Mouse (Mus musculus) testis, adult 2 months (tissue): ENCODE data around the gene Acp4. TPM values are rescaled to one million over a fixed set of nuclear protein-coding genes. Genes with fewer than 3 reads are reported as not detected.
"Not testable (repeated sequence)": the region's sequence is repeated elsewhere in the genome, so short reads cannot be mapped to it uniquely, and the experiment has no call there.

Source experiments
- H3K27ac ChIP-seq: fragments of 200-500 bp; 2 replicates; pipeline ENCODE4 v1.5.1; 2012; ENCODE audit warnings: low read depth, low read length; ENCODE audit not compliant: control insufficient read depth, insufficient read depth
- H3K27me3 ChIP-seq: fragments of 200-500 bp; 2 replicates; pipeline ENCODE4 v1.6.1; 2012; ENCODE audit warnings: mild to moderate bottlenecking, low read length, moderate library complexity; ENCODE audit not compliant: control insufficient read depth, insufficient read depth
- H3K36me3 ChIP-seq: fragments of 200-500 bp; 2 replicates; pipeline ENCODE4 v1.6.1; 2012; ENCODE audit warnings: mild to moderate bottlenecking, low read length; ENCODE audit not compliant: control insufficient read depth, insufficient read depth
- H3K4me1 ChIP-seq: fragments of 200-500 bp; 2 replicates; pipeline ENCODE4 v1.6.1; 2012; ENCODE audit warnings: low read length; ENCODE audit not compliant: control insufficient read depth, insufficient read depth
- H3K4me3 ChIP-seq: fragments of 200-500 bp; 2 replicates; pipeline ENCODE4 v1.5.1; 2012; ENCODE audit warnings: low read depth, mild to moderate bottlenecking, low read length, moderate library complexity, mixed read lengths; ENCODE audit not compliant: control insufficient read depth
- CTCF ChIP-seq: fragments of 200-500 bp; IDR thresholded peaks from 2 replicates; pipeline ENCODE4 v1.5.1; 2012; ENCODE audit warnings: low read depth, mild to moderate bottlenecking, inconsistent platforms, low read length, moderate library complexity; ENCODE audit not compliant: control insufficient read depth, insufficient read depth, insufficient replicate concordance
- POLR2A ChIP-seq: fragments of 200-500 bp; IDR thresholded peaks from 2 replicates; pipeline ENCODE4 v1.6.1; 2012; ENCODE audit warnings: low read depth, mild to moderate bottlenecking, inconsistent platforms, low read length, moderate library complexity; ENCODE audit not compliant: control insufficient read depth
- polyA plus RNA-seq: library from polyadenylated mRNA; depleted of rRNA; stranded (reverse); fragments of >200 nt; gene quantifications from 2 replicates; pipeline ENCODE4 v1.2.3, GENCODE M21; 2012

The Acp4 gene
- polyA plus RNA-seq, 1 experiment, result 29.1 TPM

DNA sequence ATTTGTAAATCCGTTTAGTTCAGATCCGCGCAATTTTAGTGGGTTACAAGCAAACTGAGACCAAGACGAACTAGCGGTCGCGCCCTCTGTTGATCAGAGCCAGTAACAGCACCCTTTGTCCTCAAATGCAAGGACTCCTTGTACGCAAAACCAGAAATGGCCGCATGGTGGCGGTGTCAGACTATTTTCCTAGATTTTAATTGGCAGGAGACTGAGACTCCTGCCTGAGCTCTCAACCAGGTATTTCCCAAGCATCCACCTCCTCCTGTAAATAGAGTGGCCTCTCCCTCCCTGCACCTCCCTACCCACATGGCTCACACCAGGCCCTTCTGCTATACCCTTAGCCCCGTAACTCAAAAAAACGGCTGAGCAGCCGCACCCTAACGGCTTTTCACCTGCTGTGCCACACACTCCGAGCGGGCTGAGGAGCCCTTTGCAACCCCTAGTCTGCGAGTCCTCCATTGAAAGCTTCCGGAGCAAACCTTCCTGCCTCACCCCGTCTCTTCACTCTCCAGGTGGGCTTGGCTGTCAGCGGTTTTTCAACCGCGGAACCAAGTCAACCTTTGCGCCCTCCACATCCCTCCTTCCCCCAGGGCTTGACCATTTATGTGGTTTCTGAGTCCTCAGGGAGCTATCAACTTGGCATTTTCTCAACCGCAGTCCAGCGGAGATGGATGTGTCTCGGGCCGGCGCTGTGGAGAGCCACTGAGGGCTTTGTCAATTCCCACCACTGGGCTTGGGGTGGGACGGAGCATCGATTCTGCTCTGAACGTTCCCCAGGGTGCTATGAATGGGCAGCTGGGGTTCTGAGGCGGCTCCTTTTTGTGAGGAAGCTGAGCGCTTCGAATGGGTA, 5.8 kb upstream of the Acp4 start:
- no peaks in the 10 kb centered on the region for H3K27me3 ChIP-seq
- H3K4me1 ChIP-seq, result peaks cover 9% of the 10 kb centered on the region
- H3K4me3 ChIP-seq, result peak overlapping the region; percentile 68
- H3K27ac ChIP-seq, result peak overlapping the region; percentile 15
- no peaks in the 10 kb centered on the region for H3K36me3 ChIP-seq
- peak; percentile 91 for TF ChIP-seq CTCF
- no peak for TF ChIP-seq POLR2A

DNA sequence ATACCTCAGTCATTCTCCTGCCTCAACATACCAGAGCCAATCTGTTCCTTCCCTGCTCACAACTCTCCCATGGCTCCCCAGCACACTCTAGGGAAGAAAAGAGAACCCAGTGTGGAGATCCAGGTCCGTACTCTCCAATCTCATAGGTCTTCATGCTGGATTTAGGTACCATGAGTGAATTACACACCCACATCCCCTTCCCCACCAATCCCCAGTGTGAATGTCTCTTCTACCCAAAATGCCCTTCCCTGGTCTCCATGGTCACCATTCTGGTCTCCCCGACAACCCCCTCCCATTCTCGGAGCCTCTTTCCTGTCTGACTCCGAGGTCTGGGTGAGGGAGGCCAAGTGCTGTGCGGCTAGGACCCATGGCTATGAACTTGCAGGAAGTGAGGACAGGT, 4.0 kb upstream of the Acp4 start, which contains the start of gene Gm15517:
Gene Gm15517, plus strand, starts transcription at position 301 of the 400 bp plus-strand sequence.
- H3K27me3 ChIP-seq, result no peaks in the 10 kb centered on the region

DNA sequence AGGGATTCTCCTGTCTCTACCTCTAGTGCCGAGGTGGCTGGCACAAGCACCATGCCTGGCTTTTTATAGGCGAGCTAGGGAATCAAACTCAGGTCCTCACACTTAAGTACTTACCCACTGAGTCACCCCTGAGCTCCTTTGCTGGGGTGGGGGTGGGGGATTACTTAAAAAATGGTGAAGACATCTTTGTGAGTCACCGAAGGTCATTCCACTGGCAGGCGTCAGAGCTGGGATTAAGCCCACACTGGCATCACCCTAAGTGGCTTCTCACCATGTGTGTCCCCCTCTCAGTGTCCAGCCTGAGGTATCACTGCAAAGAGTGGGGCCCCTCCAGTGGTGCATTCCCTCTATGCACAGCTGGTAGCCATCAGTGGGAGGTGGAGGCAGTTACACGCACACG, 3.2 kb upstream of the Acp4 start:
- Histone ChIP-seq H3K27ac (no peak overlapping the region), H3K4me3 (peak overlapping the region; percentile 68), H3K27me3 (no peaks in the 10 kb centered on the region), H3K4me1 (peaks cover 9% of the 10 kb centered on the region), H3K36me3 (no peaks in the 10 kb centered on the region)
- TF ChIP-seq CTCF (no peak), POLR2A (no peak)

More for the DNA sequence above, 4.0 kb upstream of the Acp4 start, which contains the start of gene Gm15517:
- peak within 1 kb of the TSS; percentile 84 for H3K4me3 ChIP-seq
- no peaks in the 10 kb centered on the region for H3K36me3 ChIP-seq
- H3K27ac ChIP-seq, result peak within 1 kb of the TSS; percentile 60
- peaks cover 9% of the 10 kb centered on the region for H3K4me1 ChIP-seq
- TF ChIP-seq CTCF, result no peak
- peak; percentile 42; the same call in 1 of the 2 replicates for TF ChIP-seq POLR2A

DNA sequence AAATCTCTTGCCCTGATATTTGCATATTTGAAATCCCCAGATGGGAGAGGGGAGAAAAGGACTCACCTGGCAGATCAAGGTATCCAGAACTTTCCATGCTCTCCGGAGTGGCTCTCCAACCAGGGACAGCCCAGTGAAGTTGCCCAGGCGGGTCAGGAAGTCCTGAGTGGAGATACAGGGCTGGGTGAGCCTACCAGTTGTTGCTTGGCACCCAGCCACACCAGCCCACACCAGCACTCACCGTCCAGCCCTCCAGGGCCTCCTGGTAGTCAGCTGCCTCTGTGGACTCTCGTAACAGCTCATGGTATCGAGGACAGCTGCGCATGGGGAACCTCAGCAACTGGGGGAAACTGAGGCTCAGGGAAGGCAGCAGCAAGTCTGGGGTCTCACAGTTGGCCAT, 2.2 kb downstream of the Acp4 start:
- H3K36me3 ChIP-seq, result no peaks in the 10 kb centered on the region
- H3K27me3 ChIP-seq, result no peaks in the 10 kb centered on the region
- H3K27ac ChIP-seq, result no peak overlapping the region
- no peak overlapping the region for H3K4me3 ChIP-seq
- 0 out of 2 replicates have a peak, but pooled peaks cover 2% of the 10 kb centered on the region for H3K4me1 ChIP-seq
- TF ChIP-seq CTCF (no peak), POLR2A (no peak)

DNA sequence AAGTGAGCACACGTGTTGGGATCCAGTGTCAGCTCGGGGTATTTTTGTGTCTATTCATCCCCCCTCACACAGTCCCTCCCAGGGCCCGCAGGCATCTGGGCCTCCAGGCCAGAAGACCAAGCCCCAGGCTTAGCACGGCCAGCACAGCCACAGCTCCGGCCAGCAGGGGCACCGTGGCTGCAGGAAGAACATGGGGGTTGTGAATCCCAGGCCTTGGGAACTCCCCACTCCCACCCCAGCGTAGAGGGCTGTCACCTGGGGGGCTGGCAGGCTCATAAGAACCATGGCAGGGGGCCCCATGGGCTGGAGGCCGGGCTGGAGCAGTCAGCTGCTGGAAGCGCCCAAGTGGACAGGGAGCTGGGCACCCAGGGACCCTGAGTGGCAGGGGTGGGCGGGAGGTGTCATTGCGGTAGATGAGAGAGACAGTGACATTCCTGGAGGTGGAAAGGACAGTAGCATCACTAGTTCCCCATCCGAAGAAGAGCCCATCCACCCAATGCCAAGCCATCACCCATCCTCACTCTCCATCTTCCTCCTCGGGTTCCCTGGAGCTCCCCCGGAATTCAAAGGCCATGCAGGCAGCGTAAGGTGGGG, 4.1 kb downstream of the Acp4 start:
- H3K27ac ChIP-seq, result no peak overlapping the region
- H3K27me3 ChIP-seq, result no peaks in the 10 kb centered on the region
- H3K36me3 ChIP-seq, result no peaks in the 10 kb centered on the region
- H3K4me3 ChIP-seq, result no peak overlapping the region
- no peak for TF ChIP-seq CTCF
- no peak for TF ChIP-seq POLR2A
- H3K4me1 ChIP-seq, result 0 out of 2 replicates have a peak, but pooled peaks cover 2% of the 10 kb centered on the region

DNA sequence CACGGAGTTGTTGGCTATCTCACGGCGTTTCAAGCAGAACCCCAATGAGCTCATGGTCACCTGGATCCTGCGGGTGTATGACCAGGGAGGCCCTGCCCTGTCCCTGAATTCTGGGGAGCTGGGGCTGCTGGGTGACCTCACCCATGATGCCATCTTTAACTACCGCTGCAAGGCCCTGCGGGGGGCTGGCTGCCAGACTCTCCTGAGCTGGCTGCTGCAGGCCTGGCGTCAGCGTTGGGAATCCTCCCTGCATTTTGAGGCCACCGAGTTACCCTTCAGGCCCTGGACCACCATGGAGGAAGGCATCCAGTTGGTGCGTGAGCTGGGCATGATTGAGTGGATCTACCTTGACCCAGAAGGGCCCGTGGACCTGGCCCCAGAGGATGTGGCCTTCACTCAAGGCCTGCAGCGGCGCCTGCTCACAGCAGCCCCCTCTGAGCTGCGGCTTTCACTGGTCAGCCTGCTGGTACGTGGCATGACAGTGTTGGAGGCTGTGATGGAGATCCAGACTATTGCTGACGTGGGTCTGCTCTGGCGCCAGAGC, 6.4 kb downstream of the Acp4 start:
- not testable (repeated sequence) for H3K4me3 ChIP-seq, H3K27ac ChIP-seq, H3K4me1 ChIP-seq, H3K27me3 ChIP-seq, H3K36me3 ChIP-seq

DNA sequence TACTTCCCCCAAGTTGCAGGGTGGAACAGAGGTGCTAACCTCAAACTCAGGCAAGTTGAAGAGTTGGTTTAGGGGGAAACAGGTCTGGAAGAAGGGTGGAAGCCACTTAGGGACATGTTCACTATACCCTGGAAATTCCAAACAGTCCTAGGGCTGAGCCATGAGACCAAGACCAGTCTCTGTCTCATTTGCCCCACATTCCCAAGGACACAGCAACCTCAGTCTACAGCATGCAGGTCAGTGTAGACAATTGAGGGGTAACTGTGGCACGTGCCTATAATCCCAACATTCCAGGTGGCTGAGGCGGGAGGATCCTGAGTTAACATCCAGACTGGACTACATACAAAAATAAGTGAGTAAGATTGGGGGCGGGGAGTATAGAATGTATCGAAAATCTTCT, 7.9 kb downstream of the Acp4 start:
- H3K27ac ChIP-seq, result peak overlapping the region; percentile 62
- H3K4me1 ChIP-seq, result peaks cover 4% of the 10 kb centered on the region
- H3K27me3 ChIP-seq, result no peaks in the 10 kb centered on the region
- no peak overlapping the region for H3K4me3 ChIP-seq
- no peak for TF ChIP-seq POLR2A
- H3K36me3 ChIP-seq, result no peaks in the 10 kb centered on the region
